ENCODE assay signal across 8 mouse cellular contexts in genomic region chr2:36021385-36022159, GRCm38 (mm10). TPM values are rescaled to one million over a fixed set of nuclear protein-coding genes. Genes with fewer than 3 reads are reported as not detected.
A peak's percentile ranks its signal among the peaks of the same experiment; 100 is the strongest.
DNase-seq lines count a peak whose midpoint lies in the region; ATAC-seq and TF ChIP-seq lines count a peak whose summit lies in the region.

No protein-coding gene starts in this region.

- WGBS in forebrain, embryonic 14.5 days: 6% methylated on average over 32 of the region's 32 CpGs
- 9% methylated on average over 32 of the region's 32 CpGs for WGBS in liver, postnatal 0 days (ENCODE audit: insufficient replicate concordance)
- WGBS in neural tube, embryonic 15.5 days: 8% methylated on average over 32 of the region's 32 CpGs

- ATAC-seq in forebrain, embryonic 14.5 days: peak; percentile 70
- peak; percentile 63 for ATAC-seq in liver, postnatal 0 days
- ATAC-seq in neural tube, embryonic 15.5 days (ENCODE audit: low FRiP score): peak; percentile 82

- H3K9ac ChIP-seq in CH12.LX (ENCODE audit: insufficient read depth, low read depth): no peak overlapping the region
- peak overlapping the region; percentile 35; the same call in 1 of the 2 replicates for H3K9ac ChIP-seq in forebrain, embryonic 14.5 days (ENCODE audit: low read length)
- no peak overlapping the region for H3K9ac ChIP-seq in liver, postnatal 0 days (replicated peaks)
- H3K9ac ChIP-seq in neural tube, embryonic 15.5 days (replicated peaks): peak overlapping the region; percentile 20; the same call in 1 of the 2 replicates

- peak in 1 of 2 experiments; percentile 69; a peak in 2 of 4 replicates for TF ChIP-seq CTCF in CH12.LX (conservative IDR thresholded peaks at IDR 0.05 in 1 of 2, IDR thresholded peaks at IDR 0.05 in 1 of 2; ENCODE audit: low read depth in 2 of 2, low read length in 2 of 2)
- peak; percentile 75 for TF ChIP-seq CTCF in liver, postnatal 0 days (IDR thresholded peaks at IDR 0.05; ENCODE audit: low read depth)

- no peaks in the 10 kb centered on the region for H3K36me3 ChIP-seq in CH12.LX (replicated peaks in 1 of 2; ENCODE audit: control insufficient read depth in 1 of 2, insufficient read depth in 1 of 2, low read length in 1 of 2)
- no peaks in the 10 kb centered on the region for H3K36me3 ChIP-seq in forebrain, embryonic 14.5 days (ENCODE audit: control insufficient read depth, insufficient read depth, low read length)
- H3K36me3 ChIP-seq in liver, postnatal 0 days (replicated peaks; ENCODE audit: insufficient read depth, low read length): no peaks in the 10 kb centered on the region
- H3K36me3 ChIP-seq in neural tube, embryonic 15.5 days: no peaks in the 10 kb centered on the region

- dilution Hi-C loops in CH12.LX (cut with MboI; ENCODE audit: extremely low pct_ligation_motif_present, extremely low pct_unique_long_range_greater_than_20kb, low sequenced_read_pairs): no loop called here

- no peaks in the 10 kb centered on the region for H3K79me2 ChIP-seq in CH12.LX (replicated peaks; ENCODE audit: control insufficient read depth, extremely low read depth, insufficient read depth, poor library complexity, severe bottlenecking)

- H3K4me3 ChIP-seq in CH12.LX (replicated peaks in 1 of 3; ENCODE audit: low read depth in 2 of 3, low read length in 2 of 3, poor library complexity in 1 of 3): no peak overlapping the region
- H3K4me3 ChIP-seq in forebrain, embryonic 14.5 days (ENCODE audit: low read depth, low read length): peak overlapping the region; percentile 18
- peak overlapping the region; percentile 17; the same call in 1 of the 2 replicates for H3K4me3 ChIP-seq in liver, postnatal 0 days (ENCODE audit: low read depth, low read length)
- peak overlapping the region; percentile 34 for H3K4me3 ChIP-seq in neural tube, embryonic 15.5 days (replicated peaks)

- peaks cover 17% of the 10 kb centered on the region for H3K27me3 ChIP-seq in CH12.LX (replicated peaks)
- H3K27me3 ChIP-seq in forebrain, embryonic 14.5 days (replicated peaks; ENCODE audit: control insufficient read depth, insufficient read depth, low read length): no peaks in the 10 kb centered on the region
- peaks cover 12% of the 10 kb centered on the region; the same call in 1 of the 2 replicates for H3K27me3 ChIP-seq in liver, postnatal 0 days (ENCODE audit: insufficient read depth, low read length)
- no peaks in the 10 kb centered on the region for H3K27me3 ChIP-seq in neural tube, embryonic 15.5 days (replicated peaks)

- no peak for TF ChIP-seq POLR2A in CH12.LX (IDR thresholded peaks at IDR 0.05; ENCODE audit: low read depth, low read length)

- TF ChIP-seq EP300 in CH12.LX (IDR thresholded peaks at IDR 0.05; ENCODE audit: low read length): no peak
- no peak for TF ChIP-seq EP300 in liver, postnatal 0 days (IDR thresholded peaks at IDR 0.05; ENCODE audit: low read depth)

- DNase-seq in CH12.LX (ENCODE audit: extremely low read depth): peak; percentile 54
- DNase-seq in c-Kit-positive CD71-positive TER-119-positive erythroid progenitor cells, embryonic 14.5 days (ENCODE audit: low spot score): peak; percentile 42
- DNase-seq in forebrain, embryonic 14.5 days (ENCODE audit: low spot score): peak; percentile 88
- peak; percentile 72 to 83 for DNase-seq in heart, postnatal 36 days
- peak; percentile 69 to 86 for DNase-seq in layer of hippocampus, adult 18-20 months (ENCODE audit: low spot score in 2 of 2)
- DNase-seq in liver, postnatal 0 days: peak; percentile 81
- DNase-seq in thymus, postnatal 10 days (ENCODE audit: low spot score in 2 of 2): peak; percentile 13 to 69

- 0 out of 2 replicates have a peak overlapping the region, but pooled peaks have one; percentile 4 for H3K4me2 ChIP-seq in CH12.LX (ENCODE audit: insufficient read depth, low read depth, poor library complexity, severe bottlenecking)
- H3K4me2 ChIP-seq in forebrain, embryonic 14.5 days (ENCODE audit: low read length): peak overlapping the region; percentile 50
- H3K4me2 ChIP-seq in liver, postnatal 0 days (ENCODE audit: low read depth, low read length): peak overlapping the region; percentile 55
- peak overlapping the region; percentile 63 for H3K4me2 ChIP-seq in neural tube, embryonic 15.5 days

- in situ Hi-C loops in CH12.LX (cut with MboI; ENCODE audit: low pct_ligation_motif_present, low pct_unique_long_range_greater_than_20kb, low sequenced_read_pairs): loop anchor here (25.0 kb wide), 1 partner anchor 1316 kb away; the partner anchor contains the start of gene Olfr368

- intact Hi-C loops in heart, postnatal 36 days (cut with DNase I): no loop called here

- peak; percentile 25 for TF ChIP-seq RAD21 in CH12.LX (IDR thresholded peaks at IDR 0.05; ENCODE audit: low read depth, low read length)

- peaks cover 0 to 3% of the 10 kb centered on the region in 2 experiments; a peak in 2 of 4 replicates for H3K4me1 ChIP-seq in CH12.LX (ENCODE audit: control insufficient read depth in 1 of 2, insufficient read depth in 2 of 2)
- H3K4me1 ChIP-seq in forebrain, embryonic 14.5 days (ENCODE audit: control insufficient read depth, insufficient read depth, low read length): no peaks in the 10 kb centered on the region
- H3K4me1 ChIP-seq in liver, postnatal 0 days (ENCODE audit: insufficient read depth): no peaks in the 10 kb centered on the region
- peaks cover 9% of the 10 kb centered on the region for H3K4me1 ChIP-seq in neural tube, embryonic 15.5 days

- H3K27ac ChIP-seq in CH12.LX (ENCODE audit: insufficient read depth, low read depth): no peak overlapping the region
- no peak overlapping the region for H3K27ac ChIP-seq in forebrain, embryonic 14.5 days (ENCODE audit: low read depth, low read length)
- H3K27ac ChIP-seq in liver, postnatal 0 days (ENCODE audit: low read depth): no peak overlapping the region
- H3K27ac ChIP-seq in neural tube, embryonic 15.5 days (replicated peaks): no peak overlapping the region

- H3K9me3 ChIP-seq in CH12.LX (replicated peaks; ENCODE audit: low read length): no peaks in the 10 kb centered on the region
- H3K9me3 ChIP-seq in forebrain, embryonic 14.5 days (replicated peaks; ENCODE audit: control insufficient read depth, low read length): no peaks in the 10 kb centered on the region
- no peaks in the 10 kb centered on the region for H3K9me3 ChIP-seq in liver, postnatal 0 days (ENCODE audit: low read length)
- H3K9me3 ChIP-seq in neural tube, embryonic 15.5 days (replicated peaks): no peaks in the 10 kb centered on the region

TF ChIP-seq in CH12.LX, 34 proteins besides CTCF, POLR2A, EP300 and RAD21:
- TF ChIP-seq ZC3H11A (IDR thresholded peaks at IDR 0.05; ENCODE audit: low read depth, low read length): no peak
- no peak for TF ChIP-seq USF1 (IDR thresholded peaks at IDR 0.05; ENCODE audit: low read depth, low read length)
- TF ChIP-seq BHLHE40 (IDR thresholded peaks at IDR 0.05; ENCODE audit: low read depth, low read length): no peak
- no peak for TF ChIP-seq MXI1 (IDR thresholded peaks at IDR 0.05; ENCODE audit: low read depth, low read length)
- TF ChIP-seq ZKSCAN1 (IDR thresholded peaks at IDR 0.05; ENCODE audit: borderline replicate concordance, low read depth, low read length): no peak
- TF ChIP-seq ELF1 (IDR thresholded peaks at IDR 0.05; ENCODE audit: low read depth, low read length): peak; percentile 12; the same call in 1 of the 2 replicates
- 0 out of 2 replicates have a peak, but pooled peaks have one; percentile 17 for TF ChIP-seq IRF4 (IDR thresholded peaks at IDR 0.05; ENCODE audit: low read depth, low read length)
- no peak for TF ChIP-seq NELFE (IDR thresholded peaks at IDR 0.05; ENCODE audit: low read depth, low read length)
- peak; percentile 44 for TF ChIP-seq SMC3 (IDR thresholded peaks at IDR 0.05; ENCODE audit: low read depth, low read length)
- no peak for TF ChIP-seq SIN3A (IDR thresholded peaks at IDR 0.05; ENCODE audit: low read length)
- no peak for TF ChIP-seq UBTF (IDR thresholded peaks at IDR 0.05; ENCODE audit: low read depth, low read length)
- no peak for TF ChIP-seq RCOR1 (conservative IDR thresholded peaks at IDR 0.05; ENCODE audit: low read depth, low read length)
- no peak for TF ChIP-seq MAX (IDR thresholded peaks at IDR 0.05; ENCODE audit: low read length)
- peak; percentile 78 for TF ChIP-seq NRF1 (IDR thresholded peaks at IDR 0.05; ENCODE audit: low read depth, low read length)

RNA-seq across cellular contexts. Expression of gene Ndufa8, which starts 27.6 kb away (rescaled TPM):
- total RNA-seq in CH12.LX (2012; rRNA removed): 119 and 121 TPM in 2 replicates
- total RNA-seq in CH12.LX (2014; rRNA removed): 111 and 124 TPM in 2 replicates
- polyA plus RNA-seq in CH12.LX (2012; ENCODE audit: insufficient read length, low read depth): 179 and 203 TPM in 2 replicates
- polyA plus RNA-seq in forebrain, embryonic 14.5 days (2014; fragmentation: Nextera tagmentation; extraction: Ambion mirVana): 283 and 287 TPM in 2 replicates
- 100 to 1,000 TPM; 662 to 685 TPM for total RNA-seq in heart, postnatal 36 days (2021)
- total RNA-seq in layer of hippocampus, adult 18-20 months (2021): 100 to 1,000 TPM; 193 to 203 TPM
- polyA plus RNA-seq in liver, postnatal 0 days (2015; fragmentation: Nextera tagmentation; extraction: Ambion mirVana): 241 and 253 TPM in 2 replicates
- 337 and 374 TPM in 2 replicates for polyA plus RNA-seq in neural tube, embryonic 15.5 days (2015; fragmentation: Nextera tagmentation; extraction: Ambion mirVana)

RNA-seq across cellular contexts. Expression of gene Morn5, which starts 27.7 kb away (rescaled TPM):
- total RNA-seq in CH12.LX (2012; rRNA removed): 0.21 TPM in 1 of 2 replicates, not detected in the other
- total RNA-seq in CH12.LX (2014; rRNA removed): 0.38 TPM in 1 of 2 replicates, not detected in the other
- polyA plus RNA-seq in CH12.LX (2012; ENCODE audit: insufficient read length, low read depth): not detected in 2 replicates
- polyA plus RNA-seq in forebrain, embryonic 14.5 days (2014; fragmentation: Nextera tagmentation; extraction: Ambion mirVana): 2.6 and 3.4 TPM in 2 replicates
- total RNA-seq in heart, postnatal 36 days (2021): not detected
- total RNA-seq in layer of hippocampus, adult 18-20 months (2021): 1 to 10 TPM; 1.8 to 2.5 TPM
- polyA plus RNA-seq in liver, postnatal 0 days (2015; fragmentation: Nextera tagmentation; extraction: Ambion mirVana): not detected in 2 replicates
- polyA plus RNA-seq in neural tube, embryonic 15.5 days (2015; fragmentation: Nextera tagmentation; extraction: Ambion mirVana): 1.3 and 1.4 TPM in 2 replicates

RNA-seq across cellular contexts. Expression of gene Ttll11, which starts 41.9 kb away (rescaled TPM):
- total RNA-seq in CH12.LX (2012; rRNA removed) (0.04 and 0.21 TPM in 2 replicates), CH12.LX (2014; rRNA removed) (0.11 TPM in 1 of 2 replicates, not detected in the other)
- polyA plus RNA-seq in CH12.LX (2012; ENCODE audit: insufficient read length, low read depth): 0.31 TPM in 1 of 2 replicates, not detected in the other
- polyA plus RNA-seq in forebrain, embryonic 14.5 days (2014; fragmentation: Nextera tagmentation; extraction: Ambion mirVana): 2.4 and 3.1 TPM in 2 replicates
- total RNA-seq in heart, postnatal 36 days (2021): 1 to 10 TPM; 1.1 to 2.5 TPM
- total RNA-seq in layer of hippocampus, adult 18-20 months (2021): 10 to 100 TPM; 35.2 to 36.8 TPM
- 1.1 and 1.7 TPM in 2 replicates for polyA plus RNA-seq in liver, postnatal 0 days (2015; fragmentation: Nextera tagmentation; extraction: Ambion mirVana)
- 4.5 and 5.7 TPM in 2 replicates for polyA plus RNA-seq in neural tube, embryonic 15.5 days (2015; fragmentation: Nextera tagmentation; extraction: Ambion mirVana)

Comparison
In these comparisons a context has a peak if more than half of its experiments do, and no peak if none do; other contexts are left out.
1. H3K4me2 ChIP-seq: peak in every context shown above with its lines; median percentile 63 in neural tube, embryonic 15.5 days; 55 in liver, postnatal 0 days; 50 in forebrain, embryonic 14.5 days; 4 in CH12.LX.
2. H3K4me3 ChIP-seq: peak in forebrain, embryonic 14.5 days (single experiment), liver, postnatal 0 days (single experiment) and neural tube, embryonic 15.5 days (single experiment); none in CH12.LX (0 of 3).
3. H3K9ac ChIP-seq: peak in forebrain, embryonic 14.5 days (single experiment) and neural tube, embryonic 15.5 days (single experiment); none in CH12.LX (single experiment) and liver, postnatal 0 days (single experiment).
4. Peak in every context shown above with its lines, with median percentiles within 50 percentile points of each other: DNase-seq and ATAC-seq.